Mouse (Mus musculus) urinary bladder, adult 18-20 months (tissue): Measurements from ENCODE around the gene Rxylt1.

Source experiments
- DNase-seq, 2 experiments: peaks; one replicate each; pipeline ENCODE4 v3.0.0; 2022; ENCODE audit warnings: low spot score in 2 of 2, mixed read lengths in 2 of 2

Rxylt1 gene

DNA sequence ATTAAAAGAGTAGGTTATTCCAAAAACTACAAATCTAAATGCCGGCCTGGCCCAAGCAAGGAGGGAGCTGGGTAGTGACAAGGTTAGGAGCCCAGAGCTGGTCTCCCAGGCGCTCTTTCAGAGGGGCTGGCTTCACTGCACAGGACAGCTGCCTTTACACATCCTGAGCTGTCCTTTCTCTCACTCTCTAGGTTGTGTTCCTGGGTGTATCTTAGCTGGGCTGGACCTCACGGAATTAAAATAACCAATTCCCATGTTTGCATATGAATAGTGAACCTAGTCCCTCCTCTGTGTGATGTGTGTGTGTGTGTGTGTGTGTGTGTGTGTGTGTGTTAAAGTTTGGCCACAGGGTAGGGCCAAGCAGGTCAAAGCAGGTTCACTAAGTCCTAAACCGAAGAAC is 52.2 kb downstream of the Rxylt1 start:
- no peak for DNase-seq

DNA sequence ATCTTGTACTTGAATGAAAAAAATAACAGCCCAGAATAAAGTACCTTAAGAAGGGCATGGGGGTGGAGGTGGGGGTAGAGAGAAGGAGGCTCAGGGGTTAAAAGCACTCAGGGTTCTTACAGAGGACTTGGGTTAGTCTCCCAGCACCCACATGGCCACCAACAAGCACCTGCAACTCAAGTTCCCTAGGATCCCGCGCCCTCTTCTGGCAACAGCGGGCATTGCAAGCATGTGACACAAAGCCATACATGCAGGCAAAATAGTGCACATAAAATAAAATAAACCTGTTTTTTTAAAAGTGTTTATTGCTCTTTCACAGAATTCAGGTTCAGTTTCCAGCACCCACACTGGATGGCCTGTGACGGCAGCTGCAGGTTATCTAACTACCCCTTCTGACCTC is 56.8 kb downstream of the Rxylt1 start:
- no peak for DNase-seq

- no peak for DNase-seq
Observed at GRCm38 (mm10) chr10:122039566-122039965, 57.6 kb downstream of the Rxylt1 start.

- no peak for DNase-seq
Observed at GRCm38 (mm10) chr10:122038554-122038953, 58.6 kb downstream of the Rxylt1 start.

DNA sequence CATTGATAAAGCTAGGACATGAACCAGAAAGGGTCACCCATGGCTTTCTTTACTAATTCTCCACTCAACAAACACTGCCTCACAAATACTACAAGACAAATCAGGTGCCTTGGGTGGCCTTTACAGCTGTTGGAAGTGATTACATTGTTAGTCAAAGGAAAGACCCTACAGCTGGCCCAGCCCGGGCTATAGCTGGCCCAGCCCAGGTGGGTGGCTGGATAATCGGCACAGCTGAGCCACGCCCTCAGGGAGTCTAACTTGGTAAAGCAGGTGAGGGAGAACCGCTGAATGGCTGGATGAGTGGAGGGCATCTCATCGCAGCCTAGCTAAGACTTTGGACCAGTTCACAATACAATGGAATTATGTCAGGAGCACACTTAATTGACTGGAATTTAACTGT is 63.9 kb downstream of the Rxylt1 start:
- DNase-seq: no peak

DNA sequence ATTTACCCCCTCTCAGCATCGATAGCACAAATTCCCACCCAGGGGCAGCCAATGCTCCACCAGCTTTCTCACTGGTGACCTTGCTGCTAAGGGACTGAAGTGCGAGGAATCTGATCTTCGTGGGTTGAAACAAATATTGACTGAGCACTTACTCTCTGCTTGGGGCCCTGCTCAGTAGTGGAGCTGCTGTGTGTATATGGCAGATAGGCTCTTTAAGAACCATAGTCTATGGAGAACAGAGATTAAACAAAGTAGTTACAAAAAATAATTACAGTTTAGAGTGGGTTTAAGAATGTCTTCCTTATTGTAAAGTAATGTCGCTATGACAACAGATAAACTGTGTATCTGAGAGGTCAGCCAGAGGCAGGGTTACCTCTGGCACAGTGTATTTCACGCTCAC is 66.8 kb downstream of the Rxylt1 start:
- no peak for DNase-seq

DNA sequence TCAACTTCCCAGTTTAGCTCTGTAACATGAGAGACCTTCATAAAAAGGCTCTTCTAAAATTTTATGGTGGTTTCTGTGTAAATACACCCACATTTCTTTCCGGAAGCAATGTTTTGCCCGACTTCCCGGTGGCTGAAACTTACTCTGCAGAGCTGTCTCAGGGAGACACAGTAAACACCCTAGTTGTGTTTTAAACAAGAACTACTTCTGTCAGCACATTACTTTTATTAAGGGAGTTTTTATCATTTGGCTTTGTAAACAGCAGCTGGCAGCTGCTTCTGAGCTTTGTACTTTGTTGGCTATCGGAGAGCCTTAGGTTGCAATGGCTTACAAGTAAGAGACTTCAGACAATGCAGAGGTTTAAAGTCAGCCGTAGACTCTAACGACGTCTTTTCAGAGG is 67.4 kb downstream of the Rxylt1 start:
- no peak for DNase-seq
